Mouse (Mus musculus) neural tube, embryonic 10.5 days (tissue): Measurements from ENCODE around the gene Focad.

ENCODE experiments used
- DNase-seq: peaks from one replicate; pipeline ENCODE4 v3.0.0-alpha.2; 2017; ENCODE audit warnings: low spot score; ENCODE audit errors: extremely low spot score

Gene Focad

GRCm38 (mm10) chr4:88450087-88450765 lies 355.8 kb downstream of the Focad start:
- no peak for DNase-seq

- no peak for DNase-seq
Observed at GRCm38 (mm10) chr4:88458093-88458492, 363.7 kb downstream of the Focad start.

DNA sequence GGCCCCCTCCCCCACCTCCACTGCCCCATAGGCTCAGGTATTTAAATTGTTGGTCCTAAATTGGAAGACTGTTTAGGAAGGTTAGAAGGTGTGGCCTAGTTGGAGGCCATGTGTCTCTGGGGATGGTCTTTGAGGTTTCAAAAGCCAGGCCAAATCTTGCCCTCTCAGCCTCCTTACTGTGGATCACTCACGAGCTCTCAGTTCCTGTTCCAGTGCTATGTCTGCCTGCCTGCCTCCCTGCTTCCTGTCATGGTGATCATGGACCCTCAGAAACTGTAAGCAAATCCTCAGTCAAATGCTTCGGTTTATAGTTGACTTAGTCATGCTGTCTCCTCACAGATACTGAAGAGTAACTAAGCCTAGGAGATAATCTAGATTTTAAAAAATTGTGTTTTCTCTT lies 364.2 kb downstream of the Focad start:
- no peak for DNase-seq
